Mouse (Mus musculus): ENCODE results near the gene Tas1r2.

GRCm38 (mm10) chr4:139693315-139693714, 40.0 kb downstream of the Tas1r2 start:
- TF ChIP-seq CTCF (IDR thresholded peaks at IDR 0.05; ENCODE audit: borderline replicate concordance, insufficient read depth, low read length) (no peak), POLR2A (IDR thresholded peaks at IDR 0.05; ENCODE audit: low read depth, low read length) (no peak)
